Mouse (Mus musculus): ENCODE results near the gene Acadl. TPM values are rescaled to one million over a fixed set of nuclear protein-coding genes. Genes with fewer than 3 reads are reported as not detected.

Gene Acadl
- polyA plus RNA-seq, 1 experiment = 36.1 TPM

DNA sequence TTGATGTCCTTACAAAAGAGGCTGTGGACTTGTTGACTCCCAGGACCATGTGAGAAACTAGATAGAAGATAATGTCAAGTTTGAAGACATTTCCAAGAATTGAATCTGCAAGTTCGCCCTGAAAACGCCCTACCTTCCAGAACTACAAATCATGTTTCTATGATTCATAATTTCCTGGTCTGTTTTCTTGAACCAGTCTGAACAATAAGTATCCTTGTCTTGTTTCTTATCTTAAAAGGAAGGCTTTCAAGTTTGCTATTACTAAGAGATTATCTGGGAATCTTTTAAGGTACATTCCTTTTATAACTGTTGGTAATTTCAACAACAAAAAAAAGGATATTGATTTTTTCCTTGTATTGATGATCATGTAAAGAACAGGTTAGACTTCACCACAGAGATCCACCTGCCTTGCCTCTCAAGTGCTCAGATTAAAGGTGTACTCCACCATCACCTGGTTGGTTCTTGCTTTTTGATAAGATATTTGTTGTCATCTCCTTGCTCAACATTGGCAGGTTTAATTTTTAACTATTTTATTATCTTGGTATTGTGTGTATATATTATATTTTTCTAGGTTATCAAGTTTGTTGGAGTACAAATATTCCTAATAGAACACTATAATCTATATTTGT is 70.1 kb downstream of the Acadl start:
- DNase-seq (ENCODE audit: extremely low spot score in 1 of 2, low spot score in 1 of 2) = no peak

DNA sequence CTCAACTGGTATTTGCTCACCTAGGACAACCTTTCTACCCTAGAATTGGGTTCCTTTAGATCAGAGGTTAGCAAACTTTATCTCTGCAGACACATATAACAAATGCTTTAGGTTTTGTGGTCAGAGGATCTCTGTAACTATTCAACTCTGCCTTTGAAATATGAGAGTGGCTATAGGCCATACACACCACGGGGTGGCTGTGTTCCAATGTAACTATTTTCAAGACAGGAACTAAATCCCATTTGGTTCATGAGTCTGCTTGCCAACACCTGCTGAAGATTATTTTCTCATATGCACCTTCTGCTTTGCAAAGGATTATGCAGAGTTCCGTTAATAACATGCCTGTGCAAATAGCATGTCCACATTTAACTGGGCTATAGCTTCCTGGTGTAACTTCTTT is 80.8 kb downstream of the Acadl start:
- DNase-seq (ENCODE audit: extremely low spot score in 1 of 2, low spot score in 1 of 2) = no peak

DNA sequence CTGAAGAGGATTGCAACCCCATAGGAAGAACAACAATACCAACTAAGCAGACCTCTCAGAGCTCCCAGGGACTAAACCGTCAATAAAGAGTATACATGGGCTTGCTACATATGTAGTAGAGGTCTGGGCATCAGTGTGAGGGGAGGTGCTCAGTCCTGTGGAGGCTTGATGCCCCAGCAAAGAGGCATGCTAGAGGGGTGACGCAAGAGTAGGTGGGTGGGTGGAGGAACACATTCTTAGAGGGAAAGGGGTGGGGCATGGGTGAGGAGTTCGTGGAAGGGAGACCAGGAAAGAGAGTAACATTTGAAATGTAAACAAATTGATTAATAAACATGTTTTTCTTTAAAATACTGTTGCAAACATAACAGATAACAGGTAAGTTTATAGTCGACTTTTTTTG is 82.0 kb downstream of the Acadl start:
- no peak for DNase-seq (ENCODE audit: extremely low spot score in 1 of 2, low spot score in 1 of 2)

Other genes starting within 250 kb of the Acadl start
- 26.1 and 26.5 TPM in 2 replicates for gene Rpe, start 162.4 kb downstream of the Acadl start, polyA plus RNA-seq (2012; rRNA removed)
- 10.3 and 12.7 TPM in 2 replicates for gene Kansl1l, start 45.7 kb downstream of the Acadl start, polyA plus RNA-seq (2012; rRNA removed)
- 3.5 and 3.7 TPM in 2 replicates for gene Myl1, start 82.1 kb upstream of the Acadl start, polyA plus RNA-seq (2012; rRNA removed)
- 200 and 226 TPM in 2 replicates for gene Lancl1, start 175.6 kb upstream of the Acadl start, polyA plus RNA-seq (2012; rRNA removed)